In genomic region chr4:150874416-150874815, GRCm38 (mm10) we compare ENCODE assay signal across 9 mouse cellular contexts. TPM values are rescaled to one million over a fixed set of nuclear protein-coding genes. Genes with fewer than 3 reads are reported as not detected.
DNase-seq lines count a peak whose midpoint lies in the region; ATAC-seq and TF ChIP-seq lines count a peak whose summit lies in the region.
"Not testable (repeated sequence)": the region's sequence is repeated elsewhere in the genome, so short reads cannot be mapped to it uniquely, and the experiment has no call there.
"Had no signal": no experiment of that assay in that cellular context is flagged by ENCODE, and none has a peak within 500 bp of the region (broad histone marks: within the 10 kb centered on the region; RNA-seq: fewer than 3 reads in every experiment).

No protein-coding gene starts in this region.

- 14% methylated on average over 4 of the region's 4 CpGs for WGBS in thymus, adult 2 months

- not testable (repeated sequence) for TF ChIP-seq POLR2A in bone marrow macrophage, adult 2 months (IDR thresholded peaks at IDR 0.05; ENCODE audit: borderline replicate concordance, low read depth, low read length); thymus, adult 2 months (IDR thresholded peaks at IDR 0.05; ENCODE audit: control insufficient read depth, extremely low read depth, insufficient read depth, low read length, poor library complexity)

- peaks cover 35% of the 10 kb centered on the region for H3K4me1 ChIP-seq in bone marrow macrophage, adult 2 months (ENCODE audit: control insufficient read depth, insufficient read depth, low read length)
- peaks cover 10% of the 10 kb centered on the region for H3K4me1 ChIP-seq in thymus, adult 2 months (replicated peaks; ENCODE audit: control insufficient read depth, insufficient read depth, low read length)

- ATAC-seq in megakaryocyte, adult 5-6 weeks (ENCODE audit: poor library complexity, severe bottlenecking), result peak; percentile 51

- not testable (repeated sequence) for TF ChIP-seq CTCF in bone marrow macrophage, adult 2 months (IDR thresholded peaks at IDR 0.05; ENCODE audit: low read depth, low read length); thymus, adult 2 months (IDR thresholded peaks at IDR 0.05; ENCODE audit: borderline replicate concordance, control insufficient read depth, extremely low read depth, insufficient read depth, low read length, poor library complexity)

- not testable (repeated sequence) for H3K36me3 ChIP-seq in thymus, adult 2 months (ENCODE audit: control insufficient read depth, insufficient read depth, low read length)

- H3K27ac ChIP-seq in bone marrow macrophage, adult 2 months (ENCODE audit: insufficient read depth, low read depth, low read length), result peak overlapping the region; percentile 50
- not testable (repeated sequence) for H3K27ac ChIP-seq in thymus, adult 2 months (ENCODE audit: control insufficient read depth, insufficient read depth, low read length)

- H3K4me3 ChIP-seq in bone marrow macrophage, adult 2 months (ENCODE audit: insufficient read depth, low read length); thymus, adult 2 months (ENCODE audit: control insufficient read depth, insufficient read depth, low read length): not testable (repeated sequence)

- DNase-seq in kidney, adult 18-20 months, result peak; percentile 15
- peak; percentile 11 to 28 for DNase-seq in spleen, postnatal 36 days (ENCODE audit: low spot score in 2 of 2)
- DNase-seq in thymus, adult 2 months, result peak; percentile 11
- DNase-seq in thymus, postnatal 4 days, result peak; percentile 43

- not testable (repeated sequence) for H3K27me3 ChIP-seq in thymus, adult 2 months (ENCODE audit: control insufficient read depth, insufficient read depth, low read length)

RNA-seq across cellular contexts. Expression of gene Errfi1, which starts 20.7 kb away (rescaled TPM):
- polyA plus RNA-seq in bone marrow macrophage, adult 2 months (2012; ENCODE audit: insufficient read depth, insufficient read length, missing spikeins), result 8.7 TPM in 2 replicates
- total RNA-seq in megakaryocyte, adult 5-6 weeks (2015), result 1.8 and 3.7 TPM in 2 replicates
- 2.3 and 3.4 TPM in 2 replicates for total RNA-seq in megakaryocyte, adult 5-6 weeks (2017)
- polyA plus RNA-seq in thymus, adult 2 months (2012; rRNA removed), result 12.4 and 17.2 TPM in 2 replicates
- polyA plus RNA-seq: erythroblast, embryonic 14.5 days; G1E had no signal

RNA-seq across cellular contexts. Expression of gene Park7, which starts 39.8 kb away (rescaled TPM):
- polyA plus RNA-seq in bone marrow macrophage, adult 2 months (2012; ENCODE audit: insufficient read depth, insufficient read length, missing spikeins), result 92.2 and 96.0 TPM in 2 replicates
- total RNA-seq in megakaryocyte, adult 5-6 weeks (2015), result 118 and 123 TPM in 2 replicates
- 153 and 156 TPM in 2 replicates for total RNA-seq in megakaryocyte, adult 5-6 weeks (2017)
- 128 and 138 TPM in 2 replicates for polyA plus RNA-seq in thymus, adult 2 months (2012; rRNA removed)

RNA-seq across cellular contexts. Expression of gene Tnfrsf9, which starts 39.9 kb away (rescaled TPM):
- not detected in 2 replicates for polyA plus RNA-seq in bone marrow macrophage, adult 2 months (2012; ENCODE audit: insufficient read depth, insufficient read length, missing spikeins)
- 0.11 and 2.2 TPM in 2 replicates for total RNA-seq in megakaryocyte, adult 5-6 weeks (2015)
- 0.26 and 0.81 TPM in 2 replicates for total RNA-seq in megakaryocyte, adult 5-6 weeks (2017)
- 13.4 and 13.5 TPM in 2 replicates for polyA plus RNA-seq in thymus, adult 2 months (2012; rRNA removed)
- total RNA-seq: common myeloid progenitor, adult 5-6 weeks had no signal
- polyA plus RNA-seq: erythroblast, embryonic 14.5 days had no signal

Comparison
In these comparisons a context has a peak if more than half of its experiments do, and no peak if none do; other contexts are left out.
1. RNA of gene Tnfrsf9, which starts 39.9 kb away (polyA plus RNA-seq): 13.4 to 13.5 TPM in thymus, adult 2 months; not detected in bone marrow macrophage, adult 2 months; every median in the first group is over 10 times any median in the second.
2. Peak in every context shown above with its lines, with median percentiles within 50 percentile points of each other: DNase-seq.